Mouse (Mus musculus): ENCODE measurements around the gene Tle2.

DNA sequence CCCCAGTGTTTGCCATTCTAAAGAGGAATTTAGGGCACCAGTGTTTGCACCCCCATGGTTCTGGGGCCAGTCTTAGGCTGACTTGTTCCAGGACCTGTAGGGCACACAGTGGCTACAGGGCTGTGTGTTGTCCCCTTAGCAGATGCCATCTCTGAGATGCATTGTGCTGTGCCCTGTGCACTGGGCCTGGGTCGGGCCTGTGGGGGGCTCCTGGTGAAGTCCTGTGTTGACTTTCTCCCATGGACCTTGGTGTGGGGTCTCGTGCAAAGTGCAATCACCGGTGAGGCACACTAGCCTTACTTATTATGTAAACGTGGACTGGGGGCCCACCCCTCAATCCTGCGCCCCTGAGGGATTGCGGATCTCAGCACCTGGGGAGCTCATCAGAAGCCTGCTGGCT lies 11.9 kb upstream of the Tle2 start:
- TF ChIP-seq EP300 (IDR thresholded peaks at IDR 0.05; ENCODE audit: low read depth) = no peak
- TF ChIP-seq CTCF (IDR thresholded peaks at IDR 0.05; ENCODE audit: low read depth) = no peak

Measured in liver, postnatal 0 days (tissue).